Comparison of ENCODE assay signal across 8 mouse cellular contexts in the genomic region with DNA sequence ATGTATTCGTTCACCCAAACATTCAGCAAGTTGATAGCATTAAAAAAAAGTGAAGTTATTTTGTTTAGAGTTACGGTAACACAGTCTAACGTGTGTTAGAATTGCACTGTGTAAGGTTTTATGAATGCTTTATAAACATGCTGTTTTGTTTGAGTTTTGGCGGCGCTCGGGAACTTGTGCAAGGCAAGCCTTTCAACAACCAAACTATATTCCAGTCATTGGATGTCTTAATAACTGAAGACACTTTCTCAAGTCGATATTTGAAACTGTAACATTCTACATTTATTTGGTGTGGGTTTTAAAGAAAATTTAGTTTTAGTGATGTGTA. TPM values are rescaled to one million over a fixed set of nuclear protein-coding genes. Genes with fewer than 3 reads are reported as not detected.
DNase-seq lines count a peak whose midpoint lies in the region; ATAC-seq and TF ChIP-seq lines count a peak whose summit lies in the region.

No protein-coding gene starts in this region.

- no peak overlapping the region for H3K27ac ChIP-seq in CH12.LX (ENCODE audit: insufficient read depth, low read depth)
- no peak overlapping the region for H3K27ac ChIP-seq in heart, embryonic 14.5 days (replicated peaks in 1 of 2; ENCODE audit: control insufficient read depth in 1 of 2, insufficient read depth in 1 of 2, low read depth in 2 of 2, low read length in 2 of 2)
- no peak overlapping the region for H3K27ac ChIP-seq in liver, embryonic 13.5 days

- peak overlapping the region; percentile 71; the same call in 1 of the 2 replicates for H3K4me2 ChIP-seq in CH12.LX (ENCODE audit: insufficient read depth, low read depth, poor library complexity, severe bottlenecking)
- H3K4me2 ChIP-seq in heart, embryonic 14.5 days (ENCODE audit: low read length), result peak overlapping the region; percentile 89
- peak overlapping the region; percentile 91 for H3K4me2 ChIP-seq in liver, embryonic 13.5 days

- no peaks in the 10 kb centered on the region for H3K9me3 ChIP-seq in erythroblast, embryonic 14.5 days (ENCODE audit: control insufficient read depth, low read length)
- H3K9me3 ChIP-seq in CH12.LX (replicated peaks; ENCODE audit: low read length), result no peaks in the 10 kb centered on the region
- H3K9me3 ChIP-seq in heart, embryonic 14.5 days (ENCODE audit: control insufficient read depth, low read length), result no peaks in the 10 kb centered on the region
- H3K9me3 ChIP-seq in liver, embryonic 13.5 days (replicated peaks), result no peaks in the 10 kb centered on the region

- no peak for TF ChIP-seq CTCF in CH12.LX (conservative IDR thresholded peaks at IDR 0.05 in 1 of 2, IDR thresholded peaks at IDR 0.05 in 1 of 2; ENCODE audit: low read depth in 2 of 2, low read length in 2 of 2)

- H3K27me3 ChIP-seq in erythroblast, embryonic 14.5 days (ENCODE audit: control insufficient read depth), result peaks cover 38% of the 10 kb centered on the region
- H3K27me3 ChIP-seq in CH12.LX (replicated peaks), result peaks cover 3% of the 10 kb centered on the region
- no peaks in the 10 kb centered on the region for H3K27me3 ChIP-seq in heart, embryonic 14.5 days (ENCODE audit: control insufficient read depth, insufficient read depth, low read length)
- peaks cover 19% of the 10 kb centered on the region for H3K27me3 ChIP-seq in liver, embryonic 13.5 days

- TF ChIP-seq RAD21 in CH12.LX (IDR thresholded peaks at IDR 0.05; ENCODE audit: low read depth, low read length), result no peak

- TF ChIP-seq POLR2A in CH12.LX (IDR thresholded peaks at IDR 0.05; ENCODE audit: low read depth, low read length), result no peak

- peaks cover 14% of the 10 kb centered on the region for H3K4me1 ChIP-seq in erythroblast, embryonic 14.5 days (ENCODE audit: control insufficient read depth)
- H3K4me1 ChIP-seq in CH12.LX (ENCODE audit: control insufficient read depth in 1 of 2, insufficient read depth in 2 of 2), result peaks cover 0 to 7% of the 10 kb centered on the region in 2 experiments; a peak in 2 of 4 replicates
- H3K4me1 ChIP-seq in heart, embryonic 14.5 days (ENCODE audit: control insufficient read depth in 2 of 2, insufficient read depth in 2 of 2, low read length in 2 of 2), result peaks cover 0 to 6% of the 10 kb centered on the region in 2 experiments; a peak in 1 of 4 replicates
- H3K4me1 ChIP-seq in liver, embryonic 13.5 days (replicated peaks), result peaks cover 22% of the 10 kb centered on the region

- no peaks in the 10 kb centered on the region for H3K36me3 ChIP-seq in erythroblast, embryonic 14.5 days (ENCODE audit: control insufficient read depth)
- no peaks in the 10 kb centered on the region for H3K36me3 ChIP-seq in CH12.LX (replicated peaks in 1 of 2; ENCODE audit: control insufficient read depth in 1 of 2, insufficient read depth in 1 of 2, low read length in 1 of 2)
- H3K36me3 ChIP-seq in heart, embryonic 14.5 days (ENCODE audit: control insufficient read depth, insufficient read depth, low read length), result no peaks in the 10 kb centered on the region
- H3K36me3 ChIP-seq in liver, embryonic 13.5 days, result no peaks in the 10 kb centered on the region

- ATAC-seq in erythroblast, adult 5-6 weeks (replicated peaks; ENCODE audit: low FRiP score, poor library complexity, severe bottlenecking), result no peak
- no peak for ATAC-seq in heart, embryonic 14.5 days (ENCODE audit: insufficient number of reproducible peaks, insufficient read depth, low FRiP score, low read depth)
- ATAC-seq in liver, embryonic 13.5 days (ENCODE audit: low read depth), result no peak

- H3K4me3 ChIP-seq in erythroblast, embryonic 14.5 days (replicated peaks), result peak overlapping the region; percentile 64
- H3K4me3 ChIP-seq in CH12.LX (replicated peaks in 1 of 3; ENCODE audit: low read depth in 2 of 3, low read length in 2 of 3, poor library complexity in 1 of 3), result no peak overlapping the region
- H3K4me3 ChIP-seq in heart, embryonic 14.5 days (ENCODE audit: control insufficient read depth in 1 of 2, insufficient read depth in 1 of 2, low read depth in 1 of 2, low read length in 2 of 2), result peak overlapping the region; percentile 80 to 83; a peak in 3 of 4 replicates
- peak overlapping the region; percentile 69 for H3K4me3 ChIP-seq in liver, embryonic 13.5 days (replicated peaks)

- no peaks in the 10 kb centered on the region for H3K79me2 ChIP-seq in CH12.LX (replicated peaks; ENCODE audit: control insufficient read depth, extremely low read depth, insufficient read depth, poor library complexity, severe bottlenecking)

- no peak for TF ChIP-seq EP300 in CH12.LX (IDR thresholded peaks at IDR 0.05; ENCODE audit: low read length)

- WGBS in heart, embryonic 14.5 days, result 25% methylated on average over 7 of the region's 7 CpGs
- 23% methylated on average over 7 of the region's 7 CpGs for WGBS in liver, embryonic 13.5 days (ENCODE audit: insufficient replicate concordance)

- in situ Hi-C loops in CH12.LX (cut with MboI; ENCODE audit: low pct_ligation_motif_present, low pct_unique_long_range_greater_than_20kb, low sequenced_read_pairs), result loop anchor here (5.0 kb wide), 1 partner anchor 153 kb away; the partner anchor contains the start of gene Nepn

- dilution Hi-C loops in CH12.LX (cut with MboI; ENCODE audit: extremely low pct_ligation_motif_present, extremely low pct_unique_long_range_greater_than_20kb, low sequenced_read_pairs), result no loop called here

- no peak overlapping the region for H3K9ac ChIP-seq in CH12.LX (ENCODE audit: insufficient read depth, low read depth)
- peak overlapping the region; percentile 89 for H3K9ac ChIP-seq in heart, embryonic 14.5 days (ENCODE audit: low read length)
- H3K9ac ChIP-seq in liver, embryonic 13.5 days, result peak overlapping the region; percentile 77; the same call in 1 of the 2 replicates

- no peak for DNase-seq in CH12.LX (ENCODE audit: extremely low read depth)
- no peak for DNase-seq in liver, embryonic 13.5 days
- no peak for DNase-seq in gastrocnemius, postnatal 25 days
- no peak for DNase-seq in embryo, embryonic 10.5 days (ENCODE audit: low spot score)
- DNase-seq in urinary bladder, postnatal 25 days (ENCODE audit: low spot score), result no peak

TF ChIP-seq in CH12.LX, 34 proteins besides CTCF, POLR2A, EP300 and RAD21:
- TF ChIP-seq CHD1 (IDR thresholded peaks at IDR 0.05; ENCODE audit: low read depth, low read length) (no peak), ZNF384 (IDR thresholded peaks at IDR 0.05; ENCODE audit: low read depth, low read length) (0 out of 2 replicates have a peak, but pooled peaks have one; percentile 4), ZKSCAN1 (IDR thresholded peaks at IDR 0.05; ENCODE audit: borderline replicate concordance, low read depth, low read length) (no peak), SMC3 (IDR thresholded peaks at IDR 0.05; ENCODE audit: low read depth, low read length) (no peak), NRF1 (IDR thresholded peaks at IDR 0.05; ENCODE audit: low read depth, low read length) (no peak), SIN3A (IDR thresholded peaks at IDR 0.05; ENCODE audit: low read length) (no peak), MAX (IDR thresholded peaks at IDR 0.05; ENCODE audit: low read length) (no peak), TCF12 (IDR thresholded peaks at IDR 0.05; ENCODE audit: low read depth, low read length) (no peak), HCFC1 (IDR thresholded peaks at IDR 0.05; ENCODE audit: low read depth, low read length) (no peak)

RNA-seq across cellular contexts. Expression of gene Dcbld1, which starts 1.2 kb away (rescaled TPM):
- polyA plus RNA-seq in erythroblast, embryonic 14.5 days (2012), result 0.01 TPM in 2 replicates
- total RNA-seq in erythroblast, adult 5-6 weeks (2015; ENCODE audit: low replicate concordance), result not detected in 2 replicates
- not detected in 2 replicates for total RNA-seq in erythroblast, adult 5-6 weeks (2017; ENCODE audit: low replicate concordance)
- total RNA-seq in CH12.LX (2012; rRNA removed) (0.88 and 0.93 TPM in 2 replicates), CH12.LX (2014; rRNA removed) (2.7 and 2.9 TPM in 2 replicates)
- 3.5 TPM in 2 replicates for polyA plus RNA-seq in CH12.LX (2012; ENCODE audit: insufficient read length, low read depth)
- polyA plus RNA-seq in heart, embryonic 14.5 days (2014; fragmentation: Nextera tagmentation; extraction: Ambion mirVana), result 5.8 and 6.3 TPM in 2 replicates
- 4.8 and 5.7 TPM in 2 replicates for polyA plus RNA-seq in liver, embryonic 13.5 days (2015; fragmentation: Nextera tagmentation; extraction: Ambion mirVana)
- total RNA-seq in gastrocnemius, postnatal 25 days (2021), result 1 to 10 TPM; 1.3 to 1.7 TPM

RNA-seq across cellular contexts. Expression of gene Ros1, which starts 39.6 kb away (rescaled TPM):
- not detected in 2 replicates for polyA plus RNA-seq in erythroblast, embryonic 14.5 days (2012)
- total RNA-seq in erythroblast, adult 5-6 weeks (2015; ENCODE audit: low replicate concordance), result not detected in 2 replicates
- total RNA-seq in erythroblast, adult 5-6 weeks (2017; ENCODE audit: low replicate concordance), result not detected in 2 replicates
- total RNA-seq in CH12.LX (2012; rRNA removed) (not detected in 2 replicates), CH12.LX (2014; rRNA removed) (not detected in 2 replicates)
- polyA plus RNA-seq in CH12.LX (2012; ENCODE audit: insufficient read length, low read depth), result not detected in 2 replicates
- not detected in 2 replicates for polyA plus RNA-seq in heart, embryonic 14.5 days (2014; fragmentation: Nextera tagmentation; extraction: Ambion mirVana)
- 0.03 and 0.05 TPM in 2 replicates for polyA plus RNA-seq in liver, embryonic 13.5 days (2015; fragmentation: Nextera tagmentation; extraction: Ambion mirVana)
- total RNA-seq in gastrocnemius, postnatal 25 days (2021), result under 1 TPM; 0.03 to 0.13 TPM

Comparison
In these comparisons a context has a peak if more than half of its experiments do, and no peak if none do; other contexts are left out.
1. H3K4me3 ChIP-seq: peak in erythroblast, embryonic 14.5 days (single experiment), heart, embryonic 14.5 days (2 of 2) and liver, embryonic 13.5 days (single experiment); none in CH12.LX (0 of 3).
2. Peak in every context shown above with its lines, with median percentiles within 50 percentile points of each other: H3K4me2 ChIP-seq.